Mouse (Mus musculus) c-Kit-positive CD71-positive TER-119-positive erythroid progenitor cells, embryonic 14.5 days (primary cell): ENCODE results near the gene Doc2b.

Source experiments
- DNase-seq: peaks from one replicate; pipeline ENCODE4 v3.0.0-alpha.2; 2013; ENCODE audit warnings: low spot score

The Doc2b gene

GRCm38 (mm10) chr11:75793351-75793750 is 2.5 kb downstream of the Doc2b start:
- DNase-seq = no peak

- no peak for DNase-seq
Observed at GRCm38 (mm10) chr11:75792535-75792934, 3.3 kb downstream of the Doc2b start.

- DNase-seq = no peak
Observed at GRCm38 (mm10) chr11:75785897-75786296, 10.0 kb downstream of the Doc2b start.

GRCm38 (mm10) chr11:75783799-75784198 is 12.1 kb downstream of the Doc2b start:
- DNase-seq = no peak

GRCm38 (mm10) chr11:75781919-75782318 is 13.9 kb downstream of the Doc2b start:
- DNase-seq = no peak

- no peak for DNase-seq
Observed at GRCm38 (mm10) chr11:75775919-75776318, 19.9 kb downstream of the Doc2b start.

- no peak for DNase-seq
Observed at GRCm38 (mm10) chr11:75772562-75772961, 23.3 kb downstream of the Doc2b start.

GRCm38 (mm10) chr11:75769206-75769605 is 26.6 kb downstream of the Doc2b start:
- peak; percentile 79 for DNase-seq

GRCm38 (mm10) chr11:75768091-75768989 is 27.5 kb downstream of the Doc2b start:
- no peak for DNase-seq

GRCm38 (mm10) chr11:75767014-75767413 is 28.8 kb downstream of the Doc2b start:
- no peak for DNase-seq

- DNase-seq = no peak
Observed at GRCm38 (mm10) chr11:75765161-75765560, 30.7 kb downstream of the Doc2b start.

- DNase-seq = no peak
Observed at GRCm38 (mm10) chr11:75764521-75765023, 31.3 kb downstream of the Doc2b start.

- DNase-seq = no peak
Observed at GRCm38 (mm10) chr11:75762708-75763107, 33.1 kb downstream of the Doc2b start.

- no peak for DNase-seq
Observed at GRCm38 (mm10) chr11:75760785-75761184, 35.1 kb downstream of the Doc2b start.

- DNase-seq = no peak
Observed at GRCm38 (mm10) chr11:75758553-75758952, 37.3 kb downstream of the Doc2b start.

GRCm38 (mm10) chr11:75756687-75757086 is 39.2 kb downstream of the Doc2b start:
- no peak for DNase-seq

- no peak for DNase-seq
Observed at GRCm38 (mm10) chr11:75751082-75751481, 44.8 kb downstream of the Doc2b start.

GRCm38 (mm10) chr11:75750537-75750936 is 45.3 kb downstream of the Doc2b start:
- DNase-seq = no peak

GRCm38 (mm10) chr11:75744761-75745160 is 51.1 kb downstream of the Doc2b start:
- no peak for DNase-seq

GRCm38 (mm10) chr11:75741615-75742014 is 54.2 kb downstream of the Doc2b start:
- DNase-seq = no peak

GRCm38 (mm10) chr11:75740204-75740603 is 55.6 kb downstream of the Doc2b start:
- DNase-seq = no peak

- DNase-seq = no peak
Observed at GRCm38 (mm10) chr11:75738477-75738821, 57.4 kb downstream of the Doc2b start.

- no peak for DNase-seq
Observed at GRCm38 (mm10) chr11:75737806-75738476, 57.9 kb downstream of the Doc2b start.
